Mouse (Mus musculus) forelimb bud, embryonic 11.5 days (tissue): ENCODE data around the gene Elf2.

Experiments
- DNase-seq: peaks from one replicate; pipeline ENCODE4 v3.0.0-alpha.2; 2012; ENCODE audit warnings: low read depth, low spot score

Elf2 gene

DNA sequence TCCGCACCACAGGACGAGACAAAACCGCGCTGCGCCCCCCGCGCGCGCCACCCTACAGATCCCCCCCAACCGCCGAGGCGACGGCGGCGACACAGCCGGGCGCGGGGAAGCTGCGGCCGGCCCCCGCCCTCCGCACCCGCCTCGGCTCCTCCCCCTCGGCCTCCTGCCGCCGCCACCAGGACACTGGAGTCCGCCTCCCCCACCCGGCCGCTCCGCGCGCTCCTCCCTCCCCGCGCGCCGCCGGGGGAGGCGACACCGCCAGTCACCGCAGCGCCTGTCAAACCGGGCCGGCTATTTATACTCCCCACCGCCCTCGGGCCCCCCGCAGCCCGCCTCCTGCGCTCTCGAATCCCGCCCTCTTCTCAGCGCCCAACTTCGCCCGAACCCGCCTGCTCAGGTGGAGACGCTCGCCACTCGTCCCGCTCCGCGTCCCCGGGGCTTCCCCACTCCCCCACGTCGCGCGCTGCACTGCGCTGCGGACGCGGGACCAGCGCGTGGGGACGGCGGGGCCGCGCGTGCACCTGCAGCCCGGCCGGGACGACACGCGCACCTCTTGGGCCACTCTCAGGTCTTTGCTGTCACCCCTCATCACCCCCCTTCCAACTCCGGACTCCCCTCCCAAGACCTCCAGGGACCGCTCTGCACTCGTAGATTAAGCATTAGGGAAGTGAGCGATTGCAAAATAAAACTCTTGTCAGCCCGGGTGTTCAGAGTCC lies at the start of gene Elf2:
Gene Elf2 (minus strand): TSS at position 112 of the 716 bp plus-strand sequence.
- peak; percentile 71 for DNase-seq

DNA sequence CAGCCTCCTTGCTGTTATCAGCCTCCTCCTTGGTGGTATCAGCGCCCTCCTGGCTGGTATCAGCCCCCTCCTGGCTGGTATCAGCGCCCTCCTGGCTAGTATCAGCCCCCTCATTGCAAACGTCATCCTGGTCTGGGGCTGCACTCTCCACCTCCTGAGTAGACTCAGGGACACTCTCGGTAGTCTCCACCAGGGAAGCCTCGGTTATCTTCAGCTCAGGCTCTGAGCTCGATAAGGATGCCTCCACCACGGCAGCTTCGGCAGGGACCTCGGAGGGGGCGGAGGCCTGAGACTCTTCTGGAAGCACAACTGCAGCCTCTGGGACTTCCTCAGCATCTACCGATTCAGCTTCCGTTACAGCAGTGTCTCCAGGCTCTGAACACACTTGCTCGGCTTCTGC lies 48.4 kb upstream of the Elf2 start:
- no peak for DNase-seq

DNA sequence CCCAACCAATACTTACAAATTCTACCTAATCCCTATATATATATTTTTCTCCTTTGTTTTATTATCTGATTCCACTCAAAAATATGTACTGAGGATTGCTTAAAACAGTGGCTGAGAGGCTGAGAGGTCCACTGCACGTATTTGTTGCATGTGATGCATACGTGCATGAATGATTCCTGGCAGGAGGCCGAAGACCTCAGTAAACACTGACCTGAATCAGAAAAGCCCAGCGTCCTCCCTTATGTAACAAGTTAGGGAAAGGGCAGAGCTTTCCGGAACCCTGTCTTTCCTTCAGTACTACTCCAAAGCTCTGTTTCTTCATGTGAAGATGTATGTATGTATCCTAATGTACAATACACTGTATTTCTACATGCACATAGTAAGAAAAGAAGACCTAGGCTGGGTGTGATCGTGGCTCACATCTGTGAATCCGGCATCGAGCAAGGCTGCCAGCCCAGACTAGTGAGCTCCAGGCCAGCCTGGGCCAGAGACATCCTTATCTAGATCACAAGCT lies 47.5 kb upstream of the Elf2 start:
- DNase-seq: no peak

DNA sequence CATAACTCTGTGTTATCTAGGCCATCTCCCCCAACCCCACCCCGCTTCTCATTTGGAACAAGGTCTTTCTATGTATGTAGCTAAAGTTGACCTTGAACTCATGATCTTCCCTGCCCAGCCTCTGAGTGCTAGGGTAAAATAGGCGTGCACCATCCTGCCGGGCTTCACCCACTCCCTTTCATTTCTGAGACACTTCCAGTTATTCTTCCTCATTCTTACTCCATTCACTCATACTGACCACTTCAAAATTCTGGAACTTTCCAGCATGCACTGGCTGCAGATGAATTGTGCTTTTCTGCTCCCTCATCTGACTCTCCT lies 46.6 kb upstream of the Elf2 start:
- no peak for DNase-seq

DNA sequence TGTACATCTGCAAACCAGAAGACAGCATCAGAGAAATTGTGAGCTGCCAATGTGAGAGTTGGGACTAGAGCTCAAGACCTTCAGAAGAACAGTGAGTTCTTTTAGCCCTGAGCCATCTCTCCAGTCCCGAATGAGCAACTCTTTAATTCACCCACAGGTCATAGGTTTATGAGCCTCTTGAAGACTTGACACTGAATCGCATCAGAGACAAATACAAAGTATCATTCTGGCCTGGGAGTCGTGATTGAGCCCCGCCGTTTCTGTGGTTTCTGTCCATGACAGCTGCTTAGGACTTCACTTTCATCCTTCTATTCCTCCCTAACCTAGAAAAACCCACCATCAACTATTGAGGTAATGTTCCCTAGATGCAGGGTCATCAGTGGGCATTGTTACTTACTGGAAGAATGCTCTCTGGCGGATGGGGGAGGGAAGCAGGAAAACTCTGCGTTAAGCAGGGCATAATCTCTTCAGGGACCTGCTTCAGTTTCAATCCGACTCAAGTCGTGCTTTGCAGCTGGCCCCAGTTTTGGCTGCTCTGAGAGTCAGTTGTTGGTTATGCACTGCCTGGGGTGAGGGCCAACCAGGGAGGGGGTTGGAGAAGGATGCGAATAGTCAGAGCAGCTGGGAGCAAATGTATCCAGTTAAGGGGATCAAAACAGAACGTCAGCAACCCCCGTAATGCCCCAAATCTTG lies 46.1 kb upstream of the Elf2 start:
- DNase-seq: no peak

DNA sequence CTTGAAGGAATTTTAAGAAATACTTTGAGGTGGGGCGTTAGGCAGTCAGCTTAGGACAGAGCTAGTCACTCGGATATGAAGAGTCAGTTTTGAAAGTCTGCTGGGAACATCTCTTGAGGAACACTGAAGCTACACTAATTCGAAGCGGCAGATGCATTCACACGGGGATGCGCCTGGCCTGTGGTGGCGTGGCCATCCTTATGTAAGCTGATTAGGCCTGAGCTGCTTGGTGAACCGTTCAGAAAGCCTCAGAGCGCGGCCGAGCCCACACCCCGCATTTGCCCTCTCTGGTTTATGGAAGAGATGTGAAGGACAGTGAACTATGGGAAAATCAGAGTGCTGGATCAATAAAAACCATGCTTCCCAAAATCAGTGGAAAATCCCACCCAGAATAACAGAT lies 42.9 kb upstream of the Elf2 start:
- no peak for DNase-seq

DNA sequence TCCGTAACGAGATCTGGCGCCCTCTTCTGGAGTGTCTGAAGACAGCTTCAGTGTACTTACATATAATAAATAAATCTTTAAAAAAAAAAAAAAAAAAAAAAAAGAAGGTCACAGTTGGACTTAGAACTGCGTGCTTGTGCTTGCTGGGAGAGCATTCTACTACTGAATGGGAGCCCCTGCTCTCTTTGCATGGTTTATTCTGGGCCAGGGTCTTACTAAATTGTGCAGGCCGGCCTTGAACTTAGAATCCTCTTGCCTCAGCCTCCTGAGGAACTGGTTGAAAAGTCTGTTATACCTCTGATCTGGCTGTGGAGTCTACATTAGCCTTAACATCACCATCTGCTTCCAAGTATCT lies 40.2 kb upstream of the Elf2 start:
- DNase-seq: no peak

DNA sequence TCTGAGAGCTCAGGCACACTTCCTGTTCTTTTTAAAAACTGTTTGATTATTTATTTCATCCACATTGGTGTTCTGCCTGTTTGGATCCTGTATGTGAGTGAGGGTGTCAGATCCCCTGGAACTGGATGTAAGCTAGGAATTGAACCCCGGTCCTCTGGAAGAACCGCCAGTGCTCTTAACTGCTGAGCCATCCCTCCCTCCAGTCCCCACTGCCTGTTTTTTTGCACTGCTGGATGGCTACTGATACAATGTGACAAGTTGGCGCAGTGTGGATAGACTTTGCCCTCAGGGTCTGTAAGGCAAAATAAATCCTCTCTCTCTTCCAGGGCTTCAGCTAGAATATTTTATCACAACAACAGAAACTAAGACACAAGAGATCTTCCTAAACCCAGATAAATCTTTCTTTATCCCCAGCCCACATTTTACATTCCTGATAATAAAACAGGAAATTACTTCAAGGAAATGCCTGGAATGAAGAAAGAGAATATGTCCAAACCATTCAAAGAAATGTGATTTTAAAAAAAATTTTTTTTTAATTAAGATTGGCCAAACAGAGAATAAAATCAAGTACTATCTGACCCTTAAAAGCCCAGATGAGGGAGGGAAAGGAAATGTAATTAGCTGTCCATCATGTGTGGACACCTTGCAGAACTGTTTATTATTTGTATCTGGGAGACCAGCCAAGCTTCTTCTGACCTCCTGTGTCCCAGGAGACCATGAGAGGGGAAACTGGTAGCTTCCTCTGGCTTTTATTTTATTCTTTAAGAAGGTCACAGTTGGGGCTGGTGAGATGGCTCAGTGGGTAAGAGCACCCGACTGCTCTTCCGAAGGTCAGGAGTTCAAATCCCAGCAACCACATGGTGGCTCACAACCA lies 39.6 kb upstream of the Elf2 start:
- no peak for DNase-seq

DNA sequence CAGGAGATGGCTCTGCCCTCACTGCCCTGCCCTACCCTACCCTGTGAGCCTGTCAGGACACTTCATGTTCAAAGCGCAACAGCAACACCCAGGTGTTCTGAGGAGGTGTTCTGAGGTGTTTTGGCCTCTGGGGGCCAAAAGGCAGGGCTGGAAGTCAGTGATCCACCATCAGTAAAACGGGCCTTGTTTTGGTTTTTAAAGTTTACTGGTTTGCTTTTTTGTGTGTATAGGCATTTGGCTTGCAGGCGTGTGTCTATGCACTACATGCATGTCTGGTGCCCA lies 38.1 kb upstream of the Elf2 start:
- DNase-seq: no peak

DNA sequence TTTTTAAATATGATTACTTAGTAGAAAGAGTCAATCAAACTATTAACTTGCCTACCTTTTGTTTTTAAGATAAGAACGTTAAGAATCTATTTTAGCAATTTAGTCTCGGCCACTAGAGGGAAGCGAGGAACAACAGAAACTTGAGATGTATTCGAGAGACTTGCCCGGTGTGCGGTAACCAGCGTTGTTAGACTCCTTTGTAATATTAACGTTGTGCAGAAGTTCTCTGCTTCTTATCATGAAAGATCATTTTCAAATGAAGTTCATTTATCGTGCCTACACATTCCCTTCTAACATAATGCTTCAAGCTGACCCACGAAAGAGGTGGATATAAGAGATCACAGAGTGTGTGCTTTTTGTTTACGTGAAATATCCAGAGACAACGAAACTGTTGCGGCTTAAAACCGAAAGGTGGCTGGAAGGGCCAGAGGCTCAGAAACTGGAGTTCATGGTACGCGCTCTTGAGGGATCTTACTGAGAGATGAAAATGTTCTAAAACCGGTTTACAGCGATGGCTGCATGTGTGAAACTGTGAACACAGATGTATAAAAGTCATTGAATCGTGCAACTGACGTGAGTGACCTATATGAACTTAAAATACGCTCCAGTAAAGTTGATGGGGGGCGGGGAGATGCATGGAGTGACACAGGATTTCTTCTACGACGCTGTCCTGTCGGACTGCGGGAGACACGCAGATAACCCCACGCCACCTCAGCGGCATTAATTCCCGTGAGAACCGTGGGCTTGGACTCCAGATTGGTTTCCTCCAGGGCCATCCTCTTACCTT lies 37.6 kb upstream of the Elf2 start:
- DNase-seq: peak; percentile 56

DNA sequence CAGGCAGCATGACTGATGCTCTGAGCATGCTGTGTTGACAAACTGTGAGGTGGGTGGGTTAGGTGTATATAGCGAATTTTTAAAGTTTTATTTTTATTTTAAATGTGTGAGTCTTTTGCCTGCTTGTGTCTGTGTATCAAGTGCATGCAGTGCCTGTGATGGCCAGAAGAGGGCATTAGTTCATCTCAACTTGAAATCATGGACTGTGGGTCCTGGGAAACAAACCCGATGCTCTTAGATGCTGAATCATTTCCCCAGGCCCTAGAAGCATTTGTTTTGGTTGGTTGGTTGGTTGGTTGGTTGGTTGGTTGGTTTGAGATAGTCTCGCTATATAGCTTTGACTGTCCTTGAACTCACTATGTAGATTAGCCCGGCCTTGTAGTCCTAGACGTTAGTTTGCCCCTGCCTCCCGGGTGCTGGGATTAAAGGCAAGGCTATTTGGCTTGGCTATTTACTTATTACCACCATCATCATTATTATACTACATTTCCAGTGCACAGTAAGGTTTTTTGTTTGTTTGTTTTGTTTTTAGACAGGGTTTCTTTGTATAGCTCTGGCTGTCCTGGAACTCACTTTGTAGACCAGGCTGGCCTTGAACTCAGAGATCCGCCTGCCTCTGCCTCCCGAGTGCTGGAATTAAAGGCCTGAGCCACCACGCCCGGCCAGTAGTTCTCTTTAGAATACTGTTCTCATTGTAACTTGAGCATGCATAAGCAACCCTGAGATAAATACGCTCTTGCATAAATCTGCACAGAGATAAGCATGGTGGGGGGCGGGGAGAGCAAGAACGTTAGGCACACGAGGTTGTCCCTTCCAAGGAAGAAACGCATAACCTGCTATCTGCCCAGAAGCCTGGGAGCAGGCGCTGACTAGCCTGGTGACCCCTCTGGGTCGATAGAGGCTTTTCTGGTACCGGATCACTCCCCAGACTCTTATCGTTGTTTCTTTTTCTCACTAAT lies 35.1 kb upstream of the Elf2 start:
- peak; percentile 51 for DNase-seq

DNA sequence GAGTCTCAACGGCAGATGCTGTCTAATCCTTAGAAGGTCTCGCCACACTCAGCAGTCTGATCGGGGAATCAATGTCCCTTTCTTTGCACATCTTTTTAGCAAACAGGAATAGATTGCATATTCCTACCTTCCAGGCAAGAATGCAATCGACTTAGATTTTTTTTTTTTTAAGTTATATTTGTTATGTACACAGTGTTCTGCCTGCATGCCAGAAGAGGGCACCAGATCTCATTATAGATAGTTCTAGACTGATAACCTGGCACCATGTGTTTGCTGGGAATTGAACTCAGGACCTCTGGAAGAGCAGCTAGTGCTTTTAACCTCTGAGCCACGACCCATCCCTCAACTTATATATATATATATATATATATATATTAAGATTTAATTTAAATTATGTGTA lies 33.1 kb upstream of the Elf2 start:
- DNase-seq: no peak

DNA sequence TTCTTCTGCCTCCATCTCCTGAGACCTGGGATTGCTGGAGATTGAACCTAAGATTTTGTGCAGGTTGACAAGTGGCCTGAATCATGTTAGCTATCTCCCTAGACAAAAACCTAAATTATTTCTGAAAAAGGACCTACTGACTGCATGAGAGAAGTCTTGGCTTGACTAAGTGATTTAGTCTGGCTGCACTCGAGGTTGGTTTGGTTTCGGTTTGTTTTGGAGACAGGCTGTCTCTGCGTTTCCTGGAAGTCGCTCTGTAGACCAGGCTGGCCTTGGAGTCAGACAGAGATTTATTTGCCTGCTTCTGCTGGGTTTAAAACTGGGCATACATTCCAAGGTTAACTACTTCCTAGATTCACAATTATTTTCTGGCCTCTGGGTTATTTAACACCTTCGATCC lies 32.4 kb upstream of the Elf2 start:
- DNase-seq: no peak

DNA sequence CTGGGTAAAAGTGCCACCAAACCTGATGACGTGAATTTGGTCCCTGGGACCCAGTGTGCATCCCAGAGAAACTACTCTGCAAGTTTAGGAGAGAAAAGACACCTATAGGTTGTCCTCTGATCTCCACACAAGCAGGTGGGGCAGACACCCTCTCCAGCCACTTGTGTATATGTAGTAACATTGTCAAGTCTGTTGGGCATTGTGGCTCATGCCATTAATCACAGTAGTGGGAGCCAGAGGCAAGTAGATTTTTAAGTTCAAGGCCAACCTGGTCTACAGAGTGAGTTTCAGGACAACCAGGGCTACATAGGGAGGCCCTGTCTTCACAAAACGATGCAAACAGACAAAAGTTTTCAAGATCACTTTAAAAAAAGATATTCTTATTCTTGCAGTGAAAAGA lies 31.4 kb upstream of the Elf2 start:
- DNase-seq: no peak

DNA sequence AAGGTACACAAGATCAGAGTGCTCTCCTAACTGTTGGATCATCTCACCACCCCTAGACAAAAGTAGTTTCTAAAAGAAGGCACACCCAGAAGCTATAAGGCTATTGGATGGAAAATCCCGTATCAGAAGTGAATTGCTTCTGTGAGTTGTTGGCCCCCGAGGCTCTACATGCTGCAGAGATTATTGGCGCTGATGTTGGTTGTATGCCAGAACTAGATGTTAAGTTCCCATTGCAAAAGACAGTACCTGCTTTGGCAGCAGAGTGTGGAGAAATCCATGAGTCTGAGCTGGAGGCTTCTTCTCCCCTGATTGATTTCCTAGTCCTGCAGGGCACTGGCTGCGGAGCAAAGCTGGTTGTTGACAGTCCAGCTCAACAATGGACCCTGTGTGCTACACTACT lies 27.5 kb upstream of the Elf2 start:
- no peak for DNase-seq

DNA sequence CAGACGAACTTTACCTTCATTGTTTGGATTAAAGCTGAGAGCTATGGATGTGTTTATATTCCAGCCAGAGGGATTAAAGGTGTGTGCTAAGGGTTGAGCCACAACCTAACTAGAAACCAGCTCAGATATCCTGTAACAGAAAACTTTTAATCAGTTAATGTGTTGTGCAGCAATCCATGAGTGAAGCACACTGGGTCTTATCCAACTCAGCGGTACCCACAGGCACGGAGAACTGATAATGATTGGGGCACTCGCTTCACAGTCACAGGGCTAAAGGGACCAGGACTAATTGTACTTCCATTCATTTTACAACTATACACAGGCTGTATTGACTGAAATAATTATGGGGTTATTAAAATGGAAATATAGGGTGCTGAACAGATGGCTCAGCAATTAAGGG lies 26.5 kb upstream of the Elf2 start:
- no peak for DNase-seq

DNA sequence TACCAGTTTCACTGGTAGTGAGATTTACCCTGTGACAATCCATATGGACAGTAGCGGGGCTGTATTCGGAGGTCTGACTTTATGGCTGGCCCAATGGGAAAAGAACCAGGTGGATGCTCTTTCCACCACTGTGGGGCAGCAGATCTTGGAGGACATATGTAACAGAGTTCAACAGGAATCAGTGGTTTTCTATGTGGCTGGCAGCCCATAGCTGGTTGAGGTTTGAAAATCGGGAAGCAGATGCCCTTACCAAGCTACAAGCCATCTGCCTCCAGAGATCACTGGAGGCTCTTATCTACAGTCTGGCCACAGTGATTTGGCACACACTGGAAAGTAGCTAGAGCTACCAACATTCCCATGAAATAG lies 25.0 kb upstream of the Elf2 start:
- no peak for DNase-seq

DNA sequence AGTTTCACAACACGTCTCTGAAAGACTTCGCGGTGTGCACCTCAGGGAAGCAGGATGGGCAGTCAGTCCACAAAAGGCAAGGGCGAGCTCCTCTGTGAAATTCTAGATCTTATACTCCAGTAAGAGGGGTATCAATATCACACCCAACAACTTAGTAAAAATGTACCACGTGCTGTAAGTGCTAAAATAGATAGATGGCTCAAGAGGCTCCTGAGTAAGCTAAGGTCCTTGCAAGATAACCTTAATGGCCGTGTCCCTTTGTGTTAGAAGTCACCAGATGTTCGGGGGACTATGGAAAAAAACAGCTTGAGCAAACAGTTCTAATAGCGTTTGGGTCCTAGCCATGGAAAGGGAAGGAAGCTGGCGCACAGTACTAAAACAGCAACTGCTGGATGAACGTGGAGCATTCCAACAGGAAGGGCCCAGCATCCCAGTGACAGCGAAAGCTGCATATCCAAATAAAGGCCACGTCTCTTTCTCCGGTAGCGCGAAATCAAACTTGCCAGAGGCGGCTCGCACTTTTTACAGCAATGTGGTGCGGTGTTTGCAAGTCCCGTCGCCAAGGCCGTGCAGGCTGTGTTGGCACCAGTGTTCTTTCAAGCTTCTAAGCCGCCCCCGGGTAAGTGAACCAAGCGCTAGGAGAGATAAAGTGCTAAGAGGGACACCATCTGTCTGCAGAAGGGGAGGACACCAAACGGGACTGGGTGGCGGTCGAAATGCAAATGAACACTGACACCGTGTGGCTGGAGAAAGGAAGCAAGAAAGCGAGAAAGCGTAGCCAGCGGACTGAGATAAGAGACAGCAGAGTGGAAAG lies 24.4 kb upstream of the Elf2 start:
- peak; percentile 69 for DNase-seq

DNA sequence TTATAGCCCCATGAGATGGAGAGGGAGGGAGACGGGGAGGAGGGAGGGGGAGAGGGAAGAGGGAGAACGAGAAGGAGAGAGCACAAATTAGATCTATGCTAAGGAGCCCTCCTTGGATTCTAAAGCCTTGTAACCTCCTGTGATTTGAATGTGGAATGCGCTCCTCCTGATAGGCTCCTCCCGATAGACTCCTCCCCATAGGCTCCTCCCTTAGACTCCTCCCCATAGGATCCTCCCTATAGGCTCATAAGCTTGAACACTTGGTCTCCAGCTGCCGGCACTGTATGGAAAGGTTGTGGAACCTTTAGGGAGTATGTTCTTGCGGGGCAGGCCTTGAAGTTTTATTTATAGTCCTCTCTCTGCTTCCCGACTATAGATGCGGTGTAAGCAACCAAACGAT lies 20.6 kb upstream of the Elf2 start:
- DNase-seq: no peak
